Mouse (Mus musculus) CH12.LX (cell line): Measurements from ENCODE around the gene Efna3.

Experiments used
- CTCF ChIP-seq, 2 experiments: IDR thresholded peaks in 1 of 2; conservative IDR thresholded peaks in 1 of 2; 2 replicates each; pipeline ENCODE4 v1.5.1; 2011 to 2012; ENCODE audit warnings: low read depth in 2 of 2, low read length in 2 of 2, improper control_type of control experiment in 1 of 2, inconsistent platforms in 1 of 2, mild to moderate bottlenecking in 1 of 2, moderate library complexity in 1 of 2
- POLR2A ChIP-seq: IDR thresholded peaks from 2 replicates; pipeline ENCODE4 v1.6.1; 2011; ENCODE audit warnings: low read depth, mild to moderate bottlenecking, improper control_type of control experiment, low read length

GRCm38 (mm10) chr3:89333053-89333452 lies 10.3 kb upstream of the Efna3 start:
- no peak for TF ChIP-seq CTCF (conservative IDR thresholded peaks at IDR 0.05 in 1 of 2, IDR thresholded peaks at IDR 0.05 in 1 of 2; ENCODE audit: low read depth in 2 of 2, low read length in 2 of 2)
- no peak for TF ChIP-seq POLR2A
